Mouse (Mus musculus): Measurements from ENCODE around the gene Zfp968. TPM values are rescaled to one million over a fixed set of nuclear protein-coding genes. Genes with fewer than 3 reads are reported as not detected.
"Not testable (repeated sequence)": the region's sequence is repeated elsewhere in the genome, so short reads cannot be mapped to it uniquely, and the experiment has no call there.

The Zfp968 gene
- polyA plus RNA-seq (2015; fragmentation: Nextera tagmentation; extraction: Ambion mirVana) = 4.1 and 5.4 TPM in 2 replicates

DNA sequence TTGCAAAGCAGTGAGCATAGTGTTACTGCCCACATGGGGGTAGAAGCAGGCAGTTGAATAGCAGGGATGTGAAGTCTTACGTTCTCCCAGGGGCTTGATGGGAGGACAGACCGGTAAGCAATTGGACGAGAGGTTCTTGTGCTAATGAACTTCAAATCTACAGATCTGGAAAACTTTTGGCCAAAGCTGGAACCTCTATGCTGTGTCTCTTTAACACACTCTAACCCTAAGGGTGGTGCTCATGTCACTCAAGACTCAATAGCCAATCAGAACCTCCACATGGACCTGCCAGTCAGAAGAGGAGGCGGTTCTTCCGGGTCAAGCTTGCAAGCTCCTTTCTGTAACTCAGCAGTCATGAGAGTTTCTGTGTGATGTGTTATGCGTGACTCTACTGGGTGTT, at the start of gene Zfp968:
Zfp968 (plus strand) TSS at position 301 of the 400 bp plus-strand sequence.
- H3K4me2 ChIP-seq; H3K4me3 ChIP-seq; H3K27ac ChIP-seq; H3K9ac ChIP-seq; H3K27me3 ChIP-seq; H3K9me3 ChIP-seq (replicated peaks); ATAC-seq (replicated peaks; ENCODE audit: insufficient number of reproducible peaks, insufficient read depth, low FRiP score, low read depth); H3K36me3 ChIP-seq; H3K4me1 ChIP-seq (replicated peaks): not testable (repeated sequence)
- WGBS = no CpG with 5 or more reads among the region's 6 CpGs

DNA sequence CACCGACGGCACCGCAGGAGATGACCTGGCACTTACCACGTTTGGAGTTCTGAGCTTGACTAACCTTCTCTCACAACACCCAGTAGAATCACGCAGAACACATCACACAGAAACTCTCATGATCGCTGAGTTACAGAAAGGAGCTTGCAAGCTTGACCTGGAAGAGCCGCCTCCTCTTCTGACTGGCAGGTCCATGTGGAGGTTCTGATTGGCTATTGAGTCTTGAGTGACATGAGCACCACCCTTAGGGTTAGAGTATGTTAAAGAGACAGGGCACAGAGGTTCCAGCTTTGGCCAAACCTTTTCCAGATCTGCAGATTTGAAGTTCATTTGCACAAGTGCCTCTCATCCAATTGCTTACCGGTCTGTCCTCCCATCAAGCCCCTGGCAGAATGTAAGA, 34.1 kb upstream of the Zfp968 start, which contains the start of gene Gm4631:
Gm4631 (minus strand) TSS at position 101 of the 400 bp plus-strand sequence.
- not testable (repeated sequence) for H3K4me1 ChIP-seq (replicated peaks); H3K36me3 ChIP-seq; ATAC-seq (replicated peaks; ENCODE audit: insufficient number of reproducible peaks, insufficient read depth, low FRiP score, low read depth); H3K27ac ChIP-seq; H3K27me3 ChIP-seq; H3K9ac ChIP-seq; H3K9me3 ChIP-seq (replicated peaks); H3K4me3 ChIP-seq; H3K4me2 ChIP-seq
- no CpG with 5 or more reads among the region's 8 CpGs for WGBS

Other genes with a start within 250 kb of the Zfp968 start
- gene Gm14399, start 230.4 kb upstream of the Zfp968 start, polyA plus RNA-seq (2015; fragmentation: Nextera tagmentation; extraction: Ambion mirVana) = 4.7 and 5.0 TPM in 2 replicates
- gene Gm14443, start 196.6 kb upstream of the Zfp968 start, polyA plus RNA-seq (2015; fragmentation: Nextera tagmentation; extraction: Ambion mirVana) = 0.53 and 0.60 TPM in 2 replicates
- 3.4 and 8.4 TPM in 2 replicates for gene Gm14391, start 165.5 kb upstream of the Zfp968 start, polyA plus RNA-seq (2015; fragmentation: Nextera tagmentation; extraction: Ambion mirVana)
- gene Gm14440, start 97.3 kb upstream of the Zfp968 start, polyA plus RNA-seq (2015; fragmentation: Nextera tagmentation; extraction: Ambion mirVana) = not detected in 2 replicates
- gene Gm4631, start 34.2 kb upstream of the Zfp968 start, polyA plus RNA-seq (2015; fragmentation: Nextera tagmentation; extraction: Ambion mirVana) = 9.9 and 10.1 TPM in 2 replicates
- gene Gm4724, start 63.4 kb downstream of the Zfp968 start, polyA plus RNA-seq (2015; fragmentation: Nextera tagmentation; extraction: Ambion mirVana) = 7.6 TPM in 2 replicates
- 6.4 and 7.9 TPM in 2 replicates for gene Zfp965, start 97.5 kb downstream of the Zfp968 start, polyA plus RNA-seq (2015; fragmentation: Nextera tagmentation; extraction: Ambion mirVana)